Mouse (Mus musculus): ENCODE measurements at regions not wholly inside any gene's neighbourhood (a gene's known extent, or its start where the extent isn't known, plus 50 kb on each side); places are given as distances from the start of the nearest gene placed in this dataset.

DNA sequence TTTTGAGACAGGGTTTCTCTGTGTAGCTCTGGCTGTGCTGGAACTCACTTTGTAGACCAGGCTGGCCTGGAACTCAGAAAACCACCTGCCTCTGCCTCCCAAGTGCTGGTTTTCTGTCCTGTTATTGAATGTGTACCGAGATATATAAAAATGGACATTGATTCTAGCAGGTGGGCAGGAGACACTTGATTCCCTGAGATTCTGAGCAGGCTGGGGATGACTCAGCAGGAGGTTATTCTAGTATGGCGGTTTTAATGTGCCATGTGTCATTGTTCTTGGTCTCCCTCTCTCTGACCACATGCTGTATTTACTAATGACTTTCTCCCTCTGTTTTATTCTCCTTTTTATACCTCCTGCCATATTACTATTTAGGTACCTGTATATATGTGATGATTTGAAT, 517.2 kb upstream of the Pkn2 start:
- no peaks in the 10 kb centered on the region for H3K36me3 ChIP-seq (ENCODE audit: control insufficient read depth, insufficient read depth, low read length)
- 85% methylated on average over 2 of the region's 2 CpGs for WGBS
- TF ChIP-seq POLR2A (IDR thresholded peaks at IDR 0.05; ENCODE audit: low read depth, low read length) (no peak), CTCF (conservative IDR thresholded peaks at IDR 0.05; ENCODE audit: insufficient read depth, insufficient read length, low read depth, low read length) (no peak)
- no peaks in the 10 kb centered on the region for H3K4me1 ChIP-seq (ENCODE audit: control insufficient read depth, insufficient read depth, low read length)
- no peak overlapping the region for H3K4me3 ChIP-seq (ENCODE audit: insufficient read depth, low read depth, low read length)
- no peak overlapping the region for H3K27ac ChIP-seq (ENCODE audit: insufficient read depth, low read depth, low read length)
- H3K27me3 ChIP-seq (replicated peaks; ENCODE audit: control insufficient read depth, insufficient read depth, low read length) = no peaks in the 10 kb centered on the region
- no peak for DNase-seq

DNA sequence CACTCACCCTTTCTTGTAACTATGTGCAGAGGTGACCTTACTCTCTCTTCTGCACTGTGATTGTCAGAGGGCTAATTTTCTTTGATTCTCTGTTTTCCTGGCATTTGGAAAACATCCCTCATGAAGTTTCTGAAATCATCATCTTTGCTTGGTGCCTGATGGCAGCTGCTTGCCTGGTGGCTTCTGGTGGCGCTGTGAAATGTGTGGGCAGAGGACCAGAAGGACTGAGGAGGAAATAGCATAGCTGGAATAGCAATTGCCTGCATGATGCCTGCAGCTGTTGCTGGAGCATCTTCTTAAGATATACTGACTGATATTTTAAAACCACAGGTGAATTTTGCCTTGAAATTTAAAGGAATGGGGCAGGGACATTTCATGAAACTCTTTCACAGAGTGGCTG, 502.6 kb upstream of the Pkn2 start:
- H3K4me1 ChIP-seq (ENCODE audit: control insufficient read depth, insufficient read depth, low read length) = no peaks in the 10 kb centered on the region
- no peaks in the 10 kb centered on the region for H3K36me3 ChIP-seq (ENCODE audit: control insufficient read depth, insufficient read depth, low read length)
- DNase-seq = no peak
- no peak overlapping the region for H3K27ac ChIP-seq (ENCODE audit: insufficient read depth, low read depth, low read length)
- no peaks in the 10 kb centered on the region; the same call in 1 of the 2 replicates for H3K27me3 ChIP-seq (replicated peaks; ENCODE audit: control insufficient read depth, insufficient read depth, low read length)
- 87% methylated on average over 1 of the region's 1 CpGs for WGBS
- no peak for TF ChIP-seq CTCF (conservative IDR thresholded peaks at IDR 0.05; ENCODE audit: insufficient read depth, insufficient read length, low read depth, low read length)
- no peak for TF ChIP-seq POLR2A (IDR thresholded peaks at IDR 0.05; ENCODE audit: low read depth, low read length)
- H3K4me3 ChIP-seq (ENCODE audit: insufficient read depth, low read depth, low read length) = no peak overlapping the region

DNA sequence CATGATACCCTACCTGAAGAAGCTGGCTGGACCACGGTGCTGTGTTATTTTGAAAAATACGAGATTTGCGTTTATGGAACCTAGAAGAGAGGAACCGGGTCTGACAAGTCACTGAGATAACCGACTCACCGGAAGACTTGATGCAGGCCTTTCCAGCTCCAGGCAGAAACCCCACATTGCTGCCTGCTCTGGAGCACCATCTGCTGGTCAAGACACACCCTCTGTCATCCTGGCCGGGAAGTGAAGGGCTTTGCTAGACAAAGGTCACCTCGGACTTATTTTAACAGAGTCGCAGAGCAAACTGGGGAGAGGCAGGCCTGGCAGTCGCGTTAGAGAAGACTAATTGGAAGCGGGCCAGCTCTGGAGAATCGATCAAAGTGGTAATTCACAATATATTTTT, 497.4 kb upstream of the Pkn2 start:
- H3K27me3 ChIP-seq (replicated peaks; ENCODE audit: control insufficient read depth, insufficient read depth, low read length) = no peaks in the 10 kb centered on the region
- WGBS = 7% methylated on average over 13 of the region's 13 CpGs
- H3K4me1 ChIP-seq (ENCODE audit: control insufficient read depth, insufficient read depth, low read length) = no peaks in the 10 kb centered on the region
- H3K27ac ChIP-seq (ENCODE audit: insufficient read depth, low read depth, low read length) = no peak overlapping the region
- DNase-seq = peak; percentile 82
- TF ChIP-seq POLR2A (IDR thresholded peaks at IDR 0.05; ENCODE audit: low read depth, low read length) = no peak
- TF ChIP-seq CTCF (conservative IDR thresholded peaks at IDR 0.05; ENCODE audit: insufficient read depth, insufficient read length, low read depth, low read length) = peak; percentile 88
- H3K36me3 ChIP-seq (ENCODE audit: control insufficient read depth, insufficient read depth, low read length) = no peaks in the 10 kb centered on the region
- no peak overlapping the region for H3K4me3 ChIP-seq (ENCODE audit: insufficient read depth, low read depth, low read length)

DNA sequence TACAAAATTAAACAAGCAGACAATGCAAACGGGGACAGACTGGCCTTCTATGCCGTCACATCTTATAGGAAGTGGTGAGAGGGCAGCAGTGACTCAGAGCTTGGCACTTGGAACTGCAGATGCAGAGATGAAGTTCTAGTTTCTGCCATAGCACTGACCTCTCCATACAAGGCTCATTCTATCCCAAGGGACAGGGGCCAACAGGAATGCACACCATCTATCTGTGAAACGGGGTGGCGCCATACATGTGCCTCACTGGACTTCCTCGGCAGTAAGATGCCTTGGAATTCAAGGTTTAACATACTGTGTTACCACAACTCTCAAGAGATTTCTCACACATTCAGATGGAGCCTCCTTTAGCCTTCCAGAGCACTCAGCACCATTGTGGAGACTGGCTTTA, 495.6 kb upstream of the Pkn2 start:
- no peaks in the 10 kb centered on the region for H3K36me3 ChIP-seq (ENCODE audit: control insufficient read depth, insufficient read depth, low read length)
- no peak overlapping the region for H3K27ac ChIP-seq (ENCODE audit: insufficient read depth, low read depth, low read length)
- H3K4me1 ChIP-seq (ENCODE audit: control insufficient read depth, insufficient read depth, low read length) = no peaks in the 10 kb centered on the region
- no peak overlapping the region for H3K4me3 ChIP-seq (ENCODE audit: insufficient read depth, low read depth, low read length)
- TF ChIP-seq POLR2A (IDR thresholded peaks at IDR 0.05; ENCODE audit: low read depth, low read length) = no peak
- no peak for TF ChIP-seq CTCF (conservative IDR thresholded peaks at IDR 0.05; ENCODE audit: insufficient read depth, insufficient read length, low read depth, low read length)
- H3K27me3 ChIP-seq (replicated peaks; ENCODE audit: control insufficient read depth, insufficient read depth, low read length) = no peaks in the 10 kb centered on the region
- 89% methylated on average over 5 of the region's 5 CpGs for WGBS
- no peak for DNase-seq

DNA sequence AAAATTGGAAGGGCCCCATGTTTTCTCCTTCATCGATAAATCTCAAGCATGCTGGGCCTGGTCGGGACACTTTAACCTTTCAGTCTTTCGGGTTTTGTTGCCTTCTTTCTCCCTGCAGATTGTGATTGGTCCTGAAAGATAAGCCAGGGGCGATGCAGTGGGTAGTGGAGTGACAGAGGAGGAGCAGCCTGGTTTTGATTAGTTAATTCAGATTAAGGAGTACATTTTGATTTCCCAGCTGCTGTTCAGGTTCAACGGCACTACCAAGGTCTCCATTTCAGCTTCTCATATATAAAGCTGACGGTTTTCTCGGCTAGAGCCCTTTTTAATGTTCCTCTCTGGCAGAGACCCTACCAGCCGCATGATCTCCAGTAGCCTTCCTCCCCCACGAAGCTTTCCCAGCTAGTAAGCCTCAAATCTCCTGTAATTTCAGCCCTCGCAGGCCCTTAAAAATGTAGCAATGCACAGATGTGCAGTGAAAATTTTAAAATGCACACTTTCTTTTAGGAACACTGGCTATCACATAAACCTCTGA, 493.8 kb upstream of the Pkn2 start:
- no peak for DNase-seq
- Histone ChIP-seq H3K27ac (ENCODE audit: insufficient read depth, low read depth, low read length) (no peak overlapping the region), H3K4me1 (ENCODE audit: control insufficient read depth, insufficient read depth, low read length) (no peaks in the 10 kb centered on the region), H3K27me3 (replicated peaks; ENCODE audit: control insufficient read depth, insufficient read depth, low read length) (no peaks in the 10 kb centered on the region), H3K36me3 (ENCODE audit: control insufficient read depth, insufficient read depth, low read length) (no peaks in the 10 kb centered on the region), H3K4me3 (ENCODE audit: insufficient read depth, low read depth, low read length) (no peak overlapping the region)
- no peak for TF ChIP-seq CTCF (conservative IDR thresholded peaks at IDR 0.05; ENCODE audit: insufficient read depth, insufficient read length, low read depth, low read length)
- TF ChIP-seq POLR2A (IDR thresholded peaks at IDR 0.05; ENCODE audit: low read depth, low read length) = no peak
- WGBS = 56% methylated on average over 10 of the region's 10 CpGs

GRCm38 (mm10) chr3:143373501-143373900, 491.7 kb upstream of the Pkn2 start:
- TF ChIP-seq POLR2A (IDR thresholded peaks at IDR 0.05; ENCODE audit: low read depth, low read length) = no peak
- no peak for TF ChIP-seq CTCF (conservative IDR thresholded peaks at IDR 0.05; ENCODE audit: insufficient read depth, insufficient read length, low read depth, low read length)
- Histone ChIP-seq H3K27me3 (replicated peaks; ENCODE audit: control insufficient read depth, insufficient read depth, low read length) (no peaks in the 10 kb centered on the region), H3K4me3 (ENCODE audit: insufficient read depth, low read depth, low read length) (no peak overlapping the region), H3K4me1 (ENCODE audit: control insufficient read depth, insufficient read depth, low read length) (no peaks in the 10 kb centered on the region), H3K36me3 (ENCODE audit: control insufficient read depth, insufficient read depth, low read length) (no peaks in the 10 kb centered on the region), H3K27ac (ENCODE audit: insufficient read depth, low read depth, low read length) (no peak overlapping the region)
- 91% methylated on average over 1 of the region's 1 CpGs for WGBS
- DNase-seq = no peak

GRCm38 (mm10) chr3:143369002-143369401, 487.2 kb upstream of the Pkn2 start:
- Histone ChIP-seq H3K4me1 (ENCODE audit: control insufficient read depth, insufficient read depth, low read length) (no peaks in the 10 kb centered on the region), H3K4me3 (ENCODE audit: insufficient read depth, low read depth, low read length) (no peak overlapping the region), H3K27ac (ENCODE audit: insufficient read depth, low read depth, low read length) (no peak overlapping the region), H3K36me3 (ENCODE audit: control insufficient read depth, insufficient read depth, low read length) (no peaks in the 10 kb centered on the region), H3K27me3 (replicated peaks; ENCODE audit: control insufficient read depth, insufficient read depth, low read length) (no peaks in the 10 kb centered on the region)
- 97% methylated on average over 1 of the region's 1 CpGs for WGBS
- TF ChIP-seq POLR2A (IDR thresholded peaks at IDR 0.05; ENCODE audit: low read depth, low read length) (no peak), CTCF (conservative IDR thresholded peaks at IDR 0.05; ENCODE audit: insufficient read depth, insufficient read length, low read depth, low read length) (0 out of 2 replicates have a peak, but pooled peaks have one; percentile 9)
- DNase-seq = peak; percentile 8

Data from kidney, adult 2 months (tissue).